Mouse (Mus musculus) limb, embryonic 11.5 days (tissue): ENCODE measurements around the gene Mocs1. TPM values are rescaled to one million over a fixed set of nuclear protein-coding genes. Genes with fewer than 3 reads are reported as not detected.

Source experiments
- ATAC-seq: fragments of 200-750 bp; cut with Nextera tagmentation; 2 replicates; pipeline ENCODE4 v1.8.0; 2017; ENCODE audit warnings: low read depth; ENCODE audit not compliant: insufficient number of reproducible peaks, low FRiP score, low TSS enrichment
- DNase-seq: peaks from one replicate; pipeline ENCODE4 v3.0.0-alpha.2; 2015; ENCODE audit warnings: low spot score
- H3K27ac ChIP-seq: fragments of 300-500 bp; sonication (generic); replicated peaks from 2 replicates; pipeline ENCODE4 v1.5.1; 2014; ENCODE audit warnings: low read depth, mild to moderate bottlenecking, low read length
- H3K27me3 ChIP-seq: fragments of 300-500 bp; sonication (generic); 2 replicates; pipeline ENCODE4 v1.6.1; 2014; ENCODE audit warnings: mild to moderate bottlenecking, low read length, mixed read lengths; ENCODE audit not compliant: control insufficient read depth, insufficient read depth
- H3K36me3 ChIP-seq: fragments of 300-500 bp; sonication (generic); 2 replicates; pipeline ENCODE4 v1.6.1; 2014; ENCODE audit warnings: mild to moderate bottlenecking, low read length, moderate library complexity, mixed read lengths; ENCODE audit not compliant: control insufficient read depth, insufficient read depth
- H3K4me1 ChIP-seq: fragments of 300-500 bp; sonication (generic); 2 replicates; pipeline ENCODE4 v1.6.1; 2014; ENCODE audit warnings: low read length, mixed read lengths; ENCODE audit not compliant: control insufficient read depth, insufficient read depth
- H3K4me2 ChIP-seq: fragments of 300-500 bp; sonication (generic); 2 replicates; pipeline ENCODE4 v1.6.1; 2014; ENCODE audit warnings: low read depth, mild to moderate bottlenecking, moderate library complexity; ENCODE audit not compliant: severe bottlenecking
- H3K4me3 ChIP-seq: fragments of 300-500 bp; sonication (generic); 2 replicates; pipeline ENCODE4 v1.5.1; 2014; ENCODE audit warnings: low read depth, low read length
- H3K9ac ChIP-seq: fragments of 300-500 bp; sonication (generic); 2 replicates; pipeline ENCODE4 v1.6.1; 2014; ENCODE audit warnings: mild to moderate bottlenecking, low read length
- H3K9me3 ChIP-seq: fragments of 300-500 bp; sonication (generic); 2 replicates; pipeline ENCODE4 v1.6.1; 2016; ENCODE audit warnings: low read length; ENCODE audit not compliant: control insufficient read depth
- WGBS: fragments of 180-500 bp; shearing (Covaris S2); extraction: QIAGEN DNeasy Blood & Tissue Kit; methylation state at CpG from one replicate; pipeline ENCODE4 v1.1.7; 2014; 5-methylcytosine and 5-hydroxymethylcytosine counted together
- polyA plus RNA-seq: library from polyadenylated mRNA; unstranded; fragments of >200 nt; fragmentation: Nextera tagmentation; extraction: Ambion mirVana; gene quantifications from 2 replicates; pipeline ENCODE4 v1.2.1, GENCODE M21; 2014

The Mocs1 gene
- polyA plus RNA-seq, 1 experiment from 2014 or later = 7.1 TPM

DNA sequence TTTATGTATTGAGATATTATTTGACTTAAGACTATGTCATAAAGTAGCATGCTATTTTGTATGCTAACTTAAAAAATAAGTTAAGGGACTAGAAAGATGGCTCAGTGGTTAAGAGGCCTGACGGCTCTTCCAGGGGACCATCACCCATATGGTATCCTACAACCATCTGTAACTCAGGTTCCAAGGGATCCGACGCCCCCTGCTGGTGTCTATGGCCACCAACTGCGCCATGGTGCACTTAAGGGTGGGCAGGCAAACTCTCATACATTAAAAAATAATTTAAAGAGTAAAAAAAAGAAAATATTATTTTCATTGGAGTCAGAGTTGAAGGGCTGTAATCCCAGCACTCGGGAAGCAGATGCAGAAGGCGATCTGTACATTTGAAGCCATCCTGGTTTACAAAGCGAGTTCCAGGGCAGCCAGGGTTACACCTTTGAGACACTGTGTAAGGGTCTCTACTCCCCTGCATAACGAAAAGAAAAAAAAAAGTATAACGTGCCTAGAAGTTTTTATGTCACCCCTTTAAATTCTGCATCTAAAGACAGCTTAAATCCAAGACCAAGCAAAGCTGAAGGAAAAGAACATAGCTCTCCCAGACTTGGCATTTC is 427 bp upstream of the Mocs1 start:
- DNase-seq (peak; percentile 66), ATAC-seq (peak; percentile 19; the same call in 1 of the 2 replicates)
- Histone ChIP-seq H3K9ac (no peak overlapping the region), H3K4me1 (peaks cover 6% of the 10 kb centered on the region; the same call in 1 of the 2 replicates), H3K36me3 (no peaks in the 10 kb centered on the region), H3K27me3 (no peaks in the 10 kb centered on the region), H3K27ac (no peak overlapping the region), H3K9me3 (no peaks in the 10 kb centered on the region), H3K4me3 (no peak overlapping the region; the same call in 1 of the 2 replicates), H3K4me2 (peak overlapping the region; percentile 70)
- 21% methylated on average over 9 of the region's 9 CpGs for WGBS

DNA sequence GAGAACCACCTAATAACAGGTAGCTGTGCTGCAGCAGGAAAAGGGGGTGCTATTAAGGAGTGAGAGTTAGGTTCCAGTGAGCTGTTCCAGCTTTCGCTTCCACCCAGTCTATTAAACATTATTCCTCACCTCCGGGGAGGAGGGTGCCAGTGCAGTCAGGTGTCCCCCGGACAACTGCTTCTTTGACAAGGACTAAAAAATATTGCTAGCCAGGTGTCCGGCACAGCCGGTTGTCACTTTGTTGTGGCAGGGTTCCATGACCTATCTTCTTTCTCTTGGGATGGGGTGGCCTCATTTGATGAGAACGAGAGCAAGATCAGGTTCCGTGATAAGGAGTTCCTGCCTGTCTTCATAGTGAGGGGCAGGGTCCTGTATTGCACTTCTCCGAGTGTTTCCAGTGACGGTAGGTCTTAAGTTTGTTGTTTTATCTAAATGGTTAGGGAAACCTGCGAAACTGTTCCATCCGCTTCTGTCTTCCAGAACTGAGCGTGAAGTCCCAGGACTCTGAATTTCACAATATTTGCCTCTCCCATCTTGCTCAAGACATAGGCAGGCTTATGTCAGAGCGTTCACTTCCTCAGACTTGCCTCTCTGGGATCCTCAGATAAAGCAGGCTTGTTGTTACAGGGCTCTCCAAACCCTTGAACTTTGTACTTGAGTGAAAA is 721 bp downstream of the Mocs1 start:
- H3K4me1 ChIP-seq = peaks cover 6% of the 10 kb centered on the region; the same call in 1 of the 2 replicates
- DNase-seq (no peak), ATAC-seq (no peak; the same call in 1 of the 2 replicates)
- 50% methylated on average over 13 of the region's 13 CpGs for WGBS
- H3K36me3 ChIP-seq = no peaks in the 10 kb centered on the region
- no peaks in the 10 kb centered on the region for H3K9me3 ChIP-seq
- peak overlapping the region; percentile 64 for H3K4me3 ChIP-seq
- no peak overlapping the region for H3K27ac ChIP-seq
- H3K27me3 ChIP-seq = no peaks in the 10 kb centered on the region
- peak overlapping the region; percentile 70 for H3K4me2 ChIP-seq
- H3K9ac ChIP-seq = peak overlapping the region; percentile 88

DNA sequence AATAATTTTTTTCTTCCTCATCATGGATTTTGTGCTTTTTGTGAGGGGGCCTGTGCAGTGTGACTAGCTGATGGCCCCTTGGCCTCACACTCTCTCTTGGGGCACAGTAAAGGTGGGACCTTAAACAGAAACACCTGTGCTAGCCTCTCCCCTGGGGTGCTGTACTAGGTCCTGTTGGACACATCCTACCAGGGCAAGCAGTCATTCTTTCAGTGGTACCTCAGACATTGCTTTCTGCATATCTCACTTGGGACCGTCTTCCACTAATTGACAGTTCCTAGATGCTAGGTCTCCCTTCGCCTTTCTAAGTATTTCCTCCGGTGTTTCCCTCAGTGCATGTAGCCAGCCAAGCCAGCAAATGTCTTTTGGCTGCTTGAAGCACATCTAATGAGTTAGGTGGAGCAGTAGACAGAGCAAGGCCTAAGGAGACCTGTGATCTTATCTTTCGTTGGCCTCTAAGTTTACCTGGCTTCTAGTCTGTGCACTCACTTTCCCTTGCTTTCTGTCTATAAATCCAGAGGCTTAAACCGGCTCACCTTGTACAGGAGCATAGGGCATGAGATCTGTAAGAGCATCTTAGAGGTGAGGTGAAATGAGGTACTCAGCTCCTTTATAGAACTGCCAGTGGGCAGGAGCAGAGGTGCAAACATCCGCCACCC is 1.4 kb downstream of the Mocs1 start:
- WGBS = 91% methylated on average over 6 of the region's 6 CpGs

DNA sequence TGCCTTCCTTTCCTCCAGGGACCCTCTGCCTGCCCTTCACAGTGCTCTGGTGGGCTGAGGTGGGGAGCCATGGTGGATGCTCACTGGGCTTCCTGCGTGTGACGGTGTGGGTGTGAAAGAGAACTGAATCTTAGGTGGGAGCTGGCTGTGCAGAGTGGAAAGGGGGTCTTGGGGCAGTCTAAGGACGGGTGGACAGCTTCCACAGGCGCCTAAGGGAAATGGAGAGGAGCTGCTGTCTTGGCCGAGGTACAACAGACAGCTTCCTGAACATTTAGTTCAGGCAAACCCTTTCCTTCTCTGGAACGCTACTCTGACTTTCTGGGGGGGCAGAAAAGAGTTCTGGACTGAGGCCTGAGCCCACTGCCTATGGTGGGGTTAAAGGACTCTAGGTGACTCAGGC is 2.0 kb downstream of the Mocs1 start:
- Histone ChIP-seq H3K27ac (no peak overlapping the region), H3K9ac (no peak overlapping the region), H3K4me1 (peaks cover 6% of the 10 kb centered on the region; the same call in 1 of the 2 replicates), H3K4me3 (no peak overlapping the region), H3K4me2 (no peak overlapping the region), H3K27me3 (no peaks in the 10 kb centered on the region), H3K9me3 (no peaks in the 10 kb centered on the region), H3K36me3 (peaks cover 6% of the 10 kb centered on the region)
- 84% methylated on average over 6 of the region's 6 CpGs for WGBS
- ATAC-seq (no peak), DNase-seq (no peak)

More for the DNA sequence above, 1.4 kb downstream of the Mocs1 start:
- Histone ChIP-seq H3K36me3 (0 out of 2 replicates have a peak, but pooled peaks cover 3% of the 10 kb centered on the region), H3K27me3 (no peaks in the 10 kb centered on the region), H3K9me3 (no peaks in the 10 kb centered on the region), H3K4me3 (no peak overlapping the region), H3K27ac (no peak overlapping the region), H3K9ac (no peak overlapping the region), H3K4me1 (peaks cover 6% of the 10 kb centered on the region; the same call in 1 of the 2 replicates), H3K4me2 (no peak overlapping the region; the same call in 1 of the 2 replicates)
- DNase-seq = no peak
- ATAC-seq = no peak

GRCm38 (mm10) chr17:49431176-49431575 is 3.0 kb downstream of the Mocs1 start:
- ATAC-seq (no peak), DNase-seq (no peak)
- H3K36me3 ChIP-seq = peaks cover 12% of the 10 kb centered on the region
- no peak overlapping the region for H3K27ac ChIP-seq
- H3K4me3 ChIP-seq = no peak overlapping the region
- H3K9me3 ChIP-seq = no peaks in the 10 kb centered on the region
- no peaks in the 10 kb centered on the region for H3K27me3 ChIP-seq
- 86% methylated on average over 6 of the region's 6 CpGs for WGBS
- peaks cover 6% of the 10 kb centered on the region; the same call in 1 of the 2 replicates for H3K4me1 ChIP-seq
- H3K4me2 ChIP-seq = no peak overlapping the region
- H3K9ac ChIP-seq = no peak overlapping the region

GRCm38 (mm10) chr17:49432071-49432711 is 4.0 kb downstream of the Mocs1 start:
- no peaks in the 10 kb centered on the region for H3K9me3 ChIP-seq
- H3K4me1 ChIP-seq = peaks cover 6% of the 10 kb centered on the region; the same call in 1 of the 2 replicates
- WGBS = 61% methylated on average over 4 of the region's 4 CpGs
- H3K4me2 ChIP-seq = no peak overlapping the region
- H3K36me3 ChIP-seq = peaks cover 12% of the 10 kb centered on the region
- H3K27me3 ChIP-seq = no peaks in the 10 kb centered on the region
- no peak overlapping the region for H3K27ac ChIP-seq
- DNase-seq (no peak), ATAC-seq (no peak)
- no peak overlapping the region for H3K4me3 ChIP-seq
- no peak overlapping the region for H3K9ac ChIP-seq

DNA sequence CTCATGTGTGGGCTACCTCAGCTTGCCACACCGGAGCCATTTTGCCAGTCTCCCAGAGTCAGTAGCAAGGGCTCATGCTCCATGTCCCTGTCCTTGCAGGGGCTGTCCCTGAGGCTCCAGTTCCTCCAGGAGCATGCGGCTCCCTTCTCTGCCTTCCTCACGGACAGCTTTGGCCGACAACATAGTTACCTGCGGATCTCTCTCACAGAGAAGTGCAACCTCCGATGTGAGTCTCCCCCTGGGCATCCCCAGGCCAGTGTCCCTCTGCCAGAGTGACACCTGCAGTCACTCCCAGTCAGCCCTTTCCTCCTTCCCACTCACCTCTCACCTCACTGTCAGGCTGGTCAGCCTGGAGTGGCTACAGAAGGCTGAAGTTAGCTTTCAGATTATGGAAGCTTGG is 4.9 kb downstream of the Mocs1 start:
- Histone ChIP-seq H3K36me3 (peaks cover 12% of the 10 kb centered on the region), H3K4me1 (peaks cover 6% of the 10 kb centered on the region; the same call in 1 of the 2 replicates), H3K4me2 (no peak overlapping the region), H3K4me3 (no peak overlapping the region), H3K27me3 (no peaks in the 10 kb centered on the region), H3K27ac (no peak overlapping the region), H3K9ac (no peak overlapping the region), H3K9me3 (no peaks in the 10 kb centered on the region)
- ATAC-seq = no peak
- WGBS = 96% methylated on average over 6 of the region's 6 CpGs
- no peak for DNase-seq

DNA sequence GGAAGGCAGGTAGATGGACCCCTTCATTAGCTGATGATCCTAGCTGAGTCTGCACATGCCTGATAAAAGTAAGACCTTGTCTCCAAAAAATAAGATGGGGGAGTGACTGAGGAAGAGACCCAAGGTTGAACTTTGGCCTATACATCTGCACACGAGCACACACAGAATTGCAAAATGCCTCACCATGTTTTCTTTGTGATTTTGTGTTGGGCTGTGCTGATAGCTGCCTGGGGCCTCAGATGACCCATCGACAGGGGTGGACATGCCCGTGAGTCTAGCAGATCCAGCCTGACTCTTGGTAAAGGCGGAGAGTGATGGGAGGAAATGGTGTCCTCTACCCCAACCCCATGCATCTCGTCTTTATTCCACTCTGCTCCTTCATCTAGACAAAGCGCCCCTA is 6.1 kb downstream of the Mocs1 start:
- Histone ChIP-seq H3K4me2 (no peak overlapping the region), H3K9me3 (no peaks in the 10 kb centered on the region), H3K27me3 (no peaks in the 10 kb centered on the region), H3K27ac (no peak overlapping the region), H3K4me1 (peaks cover 6% of the 10 kb centered on the region; the same call in 1 of the 2 replicates), H3K9ac (no peak overlapping the region), H3K4me3 (no peak overlapping the region), H3K36me3 (peaks cover 12% of the 10 kb centered on the region)
- ATAC-seq (no peak), DNase-seq (no peak)
- WGBS = 77% methylated on average over 6 of the region's 6 CpGs
